Mouse (Mus musculus) lung, adult 2 months (tissue): Measurements from ENCODE around the gene Id2. TPM values are rescaled to one million over a fixed set of nuclear protein-coding genes. Genes with fewer than 3 reads are reported as not detected.
A peak's percentile ranks its signal among the peaks of the same experiment; 100 is the strongest.

Source experiments
- DNase-seq: peaks from one replicate; pipeline ENCODE4 v3.0.0; 2022
- H3K4me1 ChIP-seq: fragments of 200-500 bp; 2 replicates; pipeline ENCODE4 v1.6.1; 2011; ENCODE audit warnings: low read length; ENCODE audit not compliant: control insufficient read depth, insufficient read depth
- H3K4me3 ChIP-seq: fragments of 200-500 bp; replicated peaks from 2 replicates; pipeline ENCODE3; 2011; ENCODE audit warnings: low read depth, mild to moderate bottlenecking, control low read depth, low read length; ENCODE audit errors: extremely low read depth
- CTCF ChIP-seq: fragments of 200-500 bp; IDR thresholded peaks from 2 replicates; pipeline ENCODE4 v1.5.1; 2011; ENCODE audit warnings: mild to moderate bottlenecking, low read length, control low read depth; ENCODE audit not compliant: insufficient read depth
- POLR2A ChIP-seq: fragments of 200-500 bp; IDR thresholded peaks from 2 replicates; pipeline ENCODE4 v1.6.1; 2011; ENCODE audit warnings: low read depth, mild to moderate bottlenecking, control low read depth, low read length, borderline replicate concordance; ENCODE audit errors: extremely low read depth
- WGBS: fragments of 180-500 bp; shearing (Covaris S2); methylation state at CpG from one replicate; pipeline ENCODE4 v1.1.7; 2018; 5-methylcytosine and 5-hydroxymethylcytosine counted together
- polyA plus RNA-seq: library from polyadenylated mRNA; depleted of rRNA; stranded (reverse); fragments of >200 nt; gene quantifications from 2 replicates; pipeline ENCODE4 v1.2.3, GENCODE M21; 2012

Gene Id2
- polyA plus RNA-seq, 1 experiment = 130 TPM

DNA sequence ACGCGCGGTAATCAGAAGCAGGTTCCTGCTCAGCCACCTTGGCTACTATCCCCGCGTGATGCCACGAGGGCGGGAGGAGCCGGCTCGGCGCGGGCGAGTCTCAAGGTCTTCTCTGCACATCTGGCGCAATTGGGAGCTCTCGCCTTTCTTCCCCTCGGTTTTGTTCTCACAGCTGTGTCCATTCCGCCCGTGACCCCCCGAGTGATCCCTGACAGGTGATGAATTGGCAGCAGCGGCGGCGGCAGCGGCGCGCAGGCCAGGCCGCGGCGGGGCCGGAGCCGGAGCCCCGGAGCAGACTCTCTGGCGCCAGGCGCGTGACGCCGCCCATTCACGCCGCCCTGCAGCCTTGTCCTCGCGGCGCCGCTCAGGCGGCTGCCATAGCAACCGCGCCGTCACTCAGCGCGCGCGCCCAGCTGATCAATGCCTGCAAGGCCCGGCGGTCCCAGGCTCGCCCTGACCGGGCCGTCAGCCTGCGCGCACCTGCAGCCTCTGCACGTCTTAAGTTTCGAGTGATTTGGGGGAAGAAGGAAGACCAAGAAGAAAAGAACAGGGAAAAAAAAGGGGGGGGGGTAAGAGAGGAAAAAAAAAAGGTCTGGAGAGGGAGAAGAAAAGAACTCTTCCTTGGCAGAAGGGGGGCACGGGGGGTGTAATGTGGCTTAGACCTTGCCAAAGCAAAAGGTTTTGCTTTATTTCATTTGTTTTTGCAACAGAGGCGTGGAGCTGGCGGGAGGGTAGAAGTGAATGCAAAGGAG is 1.8 kb upstream of the Id2 start:
- TF ChIP-seq CTCF = no peak
- TF ChIP-seq POLR2A = peak; percentile 46; the same call in 1 of the 2 replicates
- peak overlapping the region; percentile 57 for H3K4me3 ChIP-seq
- WGBS = under 1% methylated on average over 61 of the region's 61 CpGs
- peak; percentile 92 for DNase-seq
- H3K4me1 ChIP-seq = peaks cover 14% of the 10 kb centered on the region

- peaks cover 14% of the 10 kb centered on the region for H3K4me1 ChIP-seq
- TF ChIP-seq CTCF (no peak), POLR2A (no peak)
- no peak for DNase-seq
- H3K4me3 ChIP-seq = peak overlapping the region; percentile 57
- WGBS = 7% methylated on average over 10 of the region's 10 CpGs
These were observed 1.2 kb upstream of the Id2 start for GRCm38 (mm10) chr12:25098161-25098550.

GRCm38 (mm10) chr12:25097210-25098160 is 545 bp upstream of the Id2 start:
- peak; percentile 33 for DNase-seq

DNA sequence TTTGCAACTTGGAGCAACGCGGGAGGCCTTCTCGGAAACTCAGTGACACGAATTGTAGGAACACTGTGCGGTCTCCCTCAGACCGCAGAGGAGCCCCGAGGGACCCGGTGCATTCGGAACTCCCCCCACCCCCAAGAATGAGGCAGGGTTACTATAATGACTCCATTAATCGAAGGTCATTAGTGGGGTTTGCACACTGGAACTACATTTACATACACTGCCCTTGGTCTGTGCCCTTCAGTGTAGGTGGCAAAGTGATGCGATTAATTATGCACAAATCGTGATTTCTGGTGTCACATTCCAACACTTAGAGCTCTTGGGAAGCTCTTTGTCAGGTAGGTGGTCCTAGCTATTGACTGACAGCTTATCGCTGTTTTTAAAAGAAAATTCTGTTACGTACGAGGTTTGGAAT is 294 bp downstream of the Id2 start:
- TF ChIP-seq POLR2A (no peak), CTCF (no peak)
- peaks cover 14% of the 10 kb centered on the region for H3K4me1 ChIP-seq
- no peak for DNase-seq
- peak overlapping the region; percentile 59 for H3K4me3 ChIP-seq
- 12% methylated on average over 15 of the region's 15 CpGs for WGBS

More at GRCm38 (mm10) chr12:25097210-25098160, 545 bp upstream of the Id2 start:
- peaks cover 14% of the 10 kb centered on the region for H3K4me1 ChIP-seq
- TF ChIP-seq POLR2A (no peak), CTCF (no peak)
- peak overlapping the region; percentile 32 for H3K4me3 ChIP-seq
- 29% methylated on average over 28 of the region's 28 CpGs for WGBS

DNA sequence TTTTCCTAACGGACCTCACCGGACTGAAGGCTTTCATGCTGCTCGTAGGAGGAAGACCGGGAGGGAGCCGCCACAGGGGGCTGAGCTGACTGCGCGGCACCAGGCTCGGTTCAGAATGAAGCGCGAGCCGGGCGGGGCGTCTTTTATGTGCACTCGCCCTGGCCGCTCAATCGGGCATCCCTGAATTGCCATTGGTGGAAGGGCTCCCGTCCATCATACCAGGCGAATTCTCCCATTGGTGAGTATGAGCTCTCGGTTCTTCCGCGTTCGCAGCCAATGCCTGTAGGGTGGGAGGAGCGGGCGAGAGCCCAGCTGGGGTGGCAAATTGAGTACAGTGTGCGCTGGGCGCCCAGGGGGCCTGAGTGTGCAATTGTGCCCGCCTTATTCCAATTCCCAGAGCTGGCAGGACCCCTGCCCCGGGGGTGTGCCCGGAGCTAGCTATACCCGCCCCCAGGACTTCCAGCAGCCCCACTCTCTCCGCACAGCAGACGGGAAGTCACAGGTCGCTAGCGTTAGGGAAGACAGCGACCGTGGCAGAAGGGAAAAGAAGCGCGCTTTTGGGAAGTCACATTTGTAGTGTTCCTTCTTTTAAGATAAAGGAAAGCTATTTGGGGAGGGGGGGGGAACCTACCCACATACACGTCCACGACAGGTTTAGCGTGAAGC is 833 bp downstream of the Id2 start:
- peak overlapping the region; percentile 71 for H3K4me3 ChIP-seq
- under 1% methylated on average over 41 of the region's 41 CpGs for WGBS
- no peak for TF ChIP-seq CTCF
- peak; percentile 96 for TF ChIP-seq POLR2A
- DNase-seq = peak; percentile 97
- peaks cover 11% of the 10 kb centered on the region for H3K4me1 ChIP-seq

- WGBS = under 1% methylated on average over 19 of the region's 19 CpGs
- TF ChIP-seq CTCF (no peak), POLR2A (no peak; the same call in 1 of the 2 replicates)
- no peak for DNase-seq
- Histone ChIP-seq H3K4me1 (peaks cover 8% of the 10 kb centered on the region), H3K4me3 (peak overlapping the region; percentile 71)
These were observed 1.4 kb downstream of the Id2 start for GRCm38 (mm10) chr12:25095538-25095937.

- 1% methylated on average over 22 of the region's 22 CpGs for WGBS
- no peak for TF ChIP-seq POLR2A
- TF ChIP-seq CTCF = no peak
- H3K4me1 ChIP-seq = peaks cover 8% of the 10 kb centered on the region
- peak overlapping the region; percentile 71 for H3K4me3 ChIP-seq
- peak; percentile 48 for DNase-seq
These were observed 2.1 kb downstream of the Id2 start for GRCm38 (mm10) chr12:25094621-25095521.

DNA sequence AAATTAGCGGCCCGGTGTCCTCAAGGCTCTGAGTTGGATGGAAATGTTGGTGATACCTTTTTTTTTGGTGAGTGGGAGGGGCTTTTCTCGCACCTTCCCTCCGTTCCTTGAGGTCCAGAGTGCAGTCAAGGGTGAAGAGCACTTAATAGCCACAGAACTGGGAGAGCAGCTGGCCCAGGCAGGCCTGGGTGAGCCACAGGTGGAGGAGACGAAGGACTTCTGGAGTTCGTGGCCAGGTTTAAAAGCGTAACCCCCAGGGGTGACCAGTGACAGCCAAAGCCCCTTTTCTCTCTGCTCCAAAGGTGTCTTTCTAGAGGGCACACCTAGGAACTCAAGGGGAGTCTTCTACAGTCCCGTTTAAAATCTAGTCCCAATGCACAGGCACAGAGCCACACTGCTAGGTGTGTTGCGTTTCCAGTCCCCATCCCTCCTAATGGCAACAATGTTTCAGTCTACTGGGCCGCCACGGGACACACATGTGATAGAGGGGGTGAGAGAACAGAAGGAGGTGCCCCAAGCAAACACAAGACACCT is 3.6 kb downstream of the Id2 start:
- peak; percentile 45 for DNase-seq
- WGBS = 43% methylated on average over 11 of the region's 11 CpGs

More for the DNA sequence above, 3.6 kb downstream of the Id2 start:
- H3K4me3 ChIP-seq = peak overlapping the region; percentile 58
- H3K4me1 ChIP-seq = peaks cover 8% of the 10 kb centered on the region
- TF ChIP-seq CTCF (no peak), POLR2A (no peak; the same call in 1 of the 2 replicates)
